Mouse (Mus musculus) frontal cortex, adult 2 months (tissue): ENCODE results near the gene Gm13276. TPM values are rescaled to one million over a fixed set of nuclear protein-coding genes. Genes with fewer than 3 reads are reported as not detected.
"Not testable (repeated sequence)": the region's sequence is repeated elsewhere in the genome, so short reads cannot be mapped to it uniquely, and the experiment has no call there.

Experiments
- DNase-seq, 2 experiments: peaks; one replicate each; pipeline ENCODE4 v3.0.0; 2022; ENCODE audit warnings: low spot score in 1 of 2; ENCODE audit errors: extremely low spot score in 1 of 2
- polyA plus RNA-seq: library from polyadenylated mRNA; depleted of rRNA; stranded (reverse); fragments of >200 nt; gene quantifications from 2 replicates; pipeline ENCODE4 v1.2.3, GENCODE M21; 2012; rRNA removed

Gm13276 gene
- polyA plus RNA-seq, 1 experiment: not detected

DNA sequence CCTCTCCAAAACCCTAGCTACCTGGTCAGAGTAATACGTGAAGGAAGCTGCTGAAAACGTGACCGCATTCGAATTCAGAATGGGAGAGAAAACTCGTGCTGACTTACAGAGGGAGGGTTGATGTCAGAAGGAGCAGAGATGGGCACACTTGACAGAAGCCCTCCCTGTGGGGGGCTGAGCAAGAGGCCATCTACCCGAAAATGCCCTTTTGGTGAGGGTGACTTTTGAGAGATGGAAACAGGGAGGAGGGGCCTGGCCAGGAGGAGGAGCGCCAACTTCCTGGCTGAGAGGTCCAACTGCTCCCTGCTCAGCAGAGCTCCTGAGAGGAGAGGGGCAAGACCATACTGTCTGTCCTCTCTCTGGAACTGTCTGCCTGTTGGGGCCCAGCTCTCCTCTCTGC is 3.7 kb upstream of the Gm13276 start, which contains the start of gene Ifnz:
Gene Ifnz, plus strand, starts transcription at position 301 of the 400 bp plus-strand sequence.
- DNase-seq: not testable (repeated sequence)

DNA sequence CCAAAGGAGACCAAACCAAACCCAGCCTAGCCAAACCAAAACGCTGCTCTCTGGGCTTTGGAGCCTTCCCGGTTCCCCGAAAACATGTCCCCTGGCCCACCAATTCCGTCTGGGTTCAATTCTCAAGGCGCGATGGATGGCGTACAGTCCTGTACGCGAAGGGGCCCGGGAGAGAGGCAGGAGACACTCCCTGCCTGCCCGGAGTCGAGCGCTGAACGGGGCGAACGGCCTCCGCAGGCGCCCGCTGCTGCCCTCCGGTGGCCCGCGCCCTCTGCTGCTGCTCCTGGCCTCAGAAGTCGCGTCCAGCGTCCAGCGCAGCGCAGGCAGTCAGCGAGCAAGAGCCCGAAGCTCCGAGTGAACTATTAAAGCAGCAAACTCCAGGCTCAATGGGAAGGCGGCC is 3.2 kb upstream of the Gm13276 start:
- not testable (repeated sequence) for DNase-seq

- peak; percentile 16 to 80 for DNase-seq
Observed at GRCm38 (mm10) chr4:88788402-88788801, 2.9 kb downstream of the Gm13276 start, which contains the start of gene Gm13277. Gm13277 (plus strand) TSS chr4:88788632.

DNA sequence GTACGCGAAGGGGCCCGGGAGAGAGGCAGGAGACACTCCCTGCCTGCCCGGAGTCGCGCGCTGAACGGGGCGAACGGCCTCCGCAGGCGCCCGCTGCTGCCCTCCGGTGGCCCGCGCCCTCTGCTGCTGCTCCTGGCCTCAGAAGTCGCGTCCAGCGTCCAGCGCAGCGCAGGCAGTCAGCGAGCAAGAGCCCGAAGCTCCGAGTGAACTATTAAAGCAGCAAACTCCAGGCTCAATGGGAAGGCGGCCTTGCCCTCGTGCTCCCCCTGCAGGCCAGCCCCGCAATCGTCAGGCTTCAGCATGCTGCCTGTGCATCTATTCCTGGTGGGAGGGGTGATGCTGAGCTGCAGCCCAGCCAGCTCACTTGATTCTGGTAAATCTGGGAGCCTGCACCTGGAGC is 5.7 kb downstream of the Gm13276 start, which contains the start of gene Gm13278:
Gene Gm13278, plus strand, starts transcription at position 301 of the 400 bp plus-strand sequence.
- not testable (repeated sequence) for DNase-seq

- DNase-seq: peak; percentile 44 to 59
Observed at GRCm38 (mm10) chr4:88793936-88794675, 8.6 kb downstream of the Gm13276 start, which contains the start of gene Gm13275. Gm13275 (plus strand) TSS chr4:88794487.

DNA sequence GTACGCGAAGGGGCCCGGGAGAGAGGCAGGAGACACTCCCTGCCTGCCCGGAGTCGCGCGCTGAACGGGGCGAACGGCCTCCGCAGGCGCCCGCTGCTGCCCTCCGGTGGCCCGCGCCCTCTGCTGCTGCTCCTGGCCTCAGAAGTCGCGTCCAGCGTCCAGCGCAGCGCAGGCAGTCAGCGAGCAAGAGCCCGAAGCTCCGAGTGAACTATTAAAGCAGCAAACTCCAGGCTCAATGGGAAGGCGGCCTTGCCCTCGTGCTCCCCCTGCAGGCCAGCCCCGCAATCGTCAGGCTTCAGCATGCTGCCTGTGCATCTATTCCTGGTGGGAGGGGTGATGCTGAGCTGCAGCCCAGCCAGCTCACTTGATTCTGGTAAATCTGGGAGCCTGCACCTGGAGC is 11.6 kb downstream of the Gm13276 start, which contains the start of gene Gm13279:
Gene Gm13279, plus strand, starts transcription at position 301 of the 400 bp plus-strand sequence.
- DNase-seq: not testable (repeated sequence)

- not testable (repeated sequence) for DNase-seq
Observed at GRCm38 (mm10) chr4:88799365-88799764, 13.9 kb downstream of the Gm13276 start, which contains the start of gene Gm13285. Gm13285 (plus strand) TSS chr4:88799665.

DNA sequence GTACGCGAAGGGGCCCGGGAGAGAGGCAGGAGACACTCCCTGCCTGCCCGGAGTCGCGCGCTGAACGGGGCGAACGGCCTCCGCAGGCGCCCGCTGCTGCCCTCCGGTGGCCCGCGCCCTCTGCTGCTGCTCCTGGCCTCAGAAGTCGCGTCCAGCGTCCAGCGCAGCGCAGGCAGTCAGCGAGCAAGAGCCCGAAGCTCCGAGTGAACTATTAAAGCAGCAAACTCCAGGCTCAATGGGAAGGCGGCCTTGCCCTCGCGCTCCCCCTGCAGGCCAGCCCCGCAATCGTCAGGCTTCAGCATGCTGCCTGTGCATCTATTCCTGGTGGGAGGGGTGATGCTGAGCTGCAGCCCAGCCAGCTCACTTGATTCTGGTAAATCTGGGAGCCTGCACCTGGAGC is 17.4 kb downstream of the Gm13276 start, which contains the start of gene Gm13287:
Gene Gm13287, plus strand, starts transcription at position 301 of the 400 bp plus-strand sequence.
- DNase-seq: not testable (repeated sequence)

DNA sequence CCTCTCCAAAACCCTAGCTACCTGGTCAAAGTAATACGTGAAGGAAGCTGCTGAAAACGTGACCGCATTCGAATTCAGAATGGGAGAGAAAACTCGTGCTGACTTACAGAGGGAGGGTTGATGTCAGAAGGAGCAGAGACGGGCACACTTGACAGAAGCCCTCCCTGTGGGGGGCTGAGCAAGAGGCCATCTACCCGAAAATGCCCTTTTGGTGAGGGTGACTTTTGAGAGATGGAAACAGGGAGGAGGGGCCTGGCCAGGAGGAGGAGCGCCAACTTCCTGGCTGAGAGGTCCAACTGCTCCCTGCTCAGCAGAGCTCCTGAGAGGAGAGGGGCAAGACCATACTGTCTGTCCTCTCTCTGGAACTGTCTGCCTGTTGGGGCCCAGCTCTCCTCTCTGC is 19.7 kb downstream of the Gm13276 start, which contains the start of gene Gm13288:
Gene Gm13288, plus strand, starts transcription at position 301 of the 400 bp plus-strand sequence.
- not testable (repeated sequence) for DNase-seq

DNA sequence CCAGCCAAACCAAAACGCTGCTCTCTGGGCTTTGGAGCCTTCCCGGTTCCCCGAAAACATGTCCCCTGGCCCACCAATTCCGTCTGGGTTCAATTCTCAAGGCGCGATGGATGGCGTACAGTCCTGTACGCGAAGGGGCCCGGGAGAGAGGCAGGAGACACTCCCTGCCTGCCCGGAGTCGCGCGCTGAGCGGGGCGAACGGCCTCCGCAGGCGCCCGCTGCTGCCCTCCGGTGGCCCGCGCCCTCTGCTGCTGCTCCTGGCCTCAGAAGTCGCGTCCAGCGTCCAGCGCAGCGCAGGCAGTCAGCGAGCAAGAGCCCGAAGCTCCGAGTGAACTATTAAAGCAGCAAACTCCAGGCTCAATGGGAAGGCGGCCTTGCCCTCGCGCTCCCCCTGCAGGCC is 20.3 kb downstream of the Gm13276 start:
- DNase-seq: not testable (repeated sequence)

GRCm38 (mm10) chr4:88815928-88816327 is 30.4 kb downstream of the Gm13276 start, which contains the start of gene Ifna7:
Ifna7 (plus strand) TSS chr4:88816228.
- DNase-seq: no peak

- DNase-seq: no peak
Observed at GRCm38 (mm10) chr4:88819659-88820058, 34.1 kb downstream of the Gm13276 start, which contains the start of gene Ifna11. Ifna11 (plus strand) TSS chr4:88819959.

GRCm38 (mm10) chr4:88822995-88823394 is 37.5 kb downstream of the Gm13276 start:
- peak in 1 of 2 experiments; percentile 31 for DNase-seq

GRCm38 (mm10) chr4:88827116-88827515 is 41.6 kb downstream of the Gm13276 start, which contains the start of gene Ifna6:
Ifna6 (plus strand) TSS chr4:88827416.
- not testable (repeated sequence) for DNase-seq

GRCm38 (mm10) chr4:88830523-88830922 is 45.0 kb downstream of the Gm13276 start:
- DNase-seq: peak in 1 of 2 experiments; percentile 61

DNA sequence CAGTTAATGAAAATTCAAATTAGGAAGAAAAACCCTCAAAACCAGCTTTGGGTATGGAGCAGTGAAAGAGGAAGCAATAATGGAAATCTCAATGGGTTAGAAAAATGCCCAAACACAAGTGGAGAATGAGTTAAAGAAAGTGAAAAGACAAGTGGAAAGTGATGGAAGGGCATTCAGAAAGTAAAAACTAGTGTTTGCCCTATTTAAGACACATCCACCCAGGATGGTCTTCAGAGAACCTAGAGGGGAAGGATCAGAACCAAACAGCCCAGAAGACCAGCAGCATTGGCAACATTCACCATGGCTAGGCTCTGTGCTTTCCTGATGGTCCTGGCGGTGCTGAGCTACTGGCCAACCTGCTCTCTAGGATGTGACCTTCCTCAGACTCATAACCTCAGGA is 49.7 kb downstream of the Gm13276 start, which contains the start of gene Ifna5:
Gene Ifna5, plus strand, starts transcription at position 301 of the 400 bp plus-strand sequence.
- not testable (repeated sequence) for DNase-seq

Other genes starting within 250 kb of the Gm13276 start
- not detected in 2 replicates for gene Ifna15, start 227.5 kb upstream of the Gm13276 start, polyA plus RNA-seq
- not detected in 2 replicates for gene Ifna14, start 213.9 kb upstream of the Gm13276 start, polyA plus RNA-seq
- not detected in 2 replicates for gene Ifna9, start 193.3 kb upstream of the Gm13276 start, polyA plus RNA-seq
- not detected in 2 replicates for gene Ifna12, start 182.3 kb upstream of the Gm13276 start, polyA plus RNA-seq
- not detected in 2 replicates for gene C87499, start 151.3 kb upstream of the Gm13276 start, polyA plus RNA-seq
- gene Ifna13, start 141.2 kb upstream of the Gm13276 start, polyA plus RNA-seq: not detected in 2 replicates
- gene Ifna16, start 108.8 kb upstream of the Gm13276 start, polyA plus RNA-seq: not detected in 2 replicates
- not detected in 2 replicates for gene Ifna2, start 101.8 kb upstream of the Gm13276 start, polyA plus RNA-seq
- not detected in 2 replicates for gene Ifnab, start 94.3 kb upstream of the Gm13276 start, polyA plus RNA-seq
- 0.80 and 1.0 TPM in 2 replicates for gene Gm26566, start 63.9 kb upstream of the Gm13276 start, polyA plus RNA-seq
- 43.0 and 47.0 TPM in 2 replicates for gene Klhl9, start 63.2 kb upstream of the Gm13276 start, polyA plus RNA-seq
- not detected in 2 replicates for gene Gm13271, start 30.8 kb upstream of the Gm13276 start, polyA plus RNA-seq
- not detected in 2 replicates for gene Gm13283, start 25.6 kb upstream of the Gm13276 start, polyA plus RNA-seq
- gene Gm13290, start 11.9 kb upstream of the Gm13276 start, polyA plus RNA-seq: not detected in 2 replicates
- gene Gm13289, start 8.8 kb upstream of the Gm13276 start, polyA plus RNA-seq: not detected in 2 replicates
- not detected in 2 replicates for gene Gm13272, start 5.9 kb upstream of the Gm13276 start, polyA plus RNA-seq
- gene Ifnz, start 3.6 kb upstream of the Gm13276 start, polyA plus RNA-seq: not detected in 2 replicates
- gene Gm13277, start 2.9 kb downstream of the Gm13276 start, polyA plus RNA-seq: not detected in 2 replicates
- gene Gm13278, start 5.8 kb downstream of the Gm13276 start, polyA plus RNA-seq: not detected in 2 replicates
- not detected in 2 replicates for gene Gm13275, start 8.8 kb downstream of the Gm13276 start, polyA plus RNA-seq
- not detected in 2 replicates for gene Gm13279, start 11.7 kb downstream of the Gm13276 start, polyA plus RNA-seq
- not detected in 2 replicates for gene Gm13285, start 14.0 kb downstream of the Gm13276 start, polyA plus RNA-seq
- gene Gm13287, start 17.5 kb downstream of the Gm13276 start, polyA plus RNA-seq: not detected in 2 replicates
- gene Gm13288, start 19.8 kb downstream of the Gm13276 start, polyA plus RNA-seq: not detected in 2 replicates
- gene Ifna7, start 30.5 kb downstream of the Gm13276 start, polyA plus RNA-seq: not detected in 2 replicates
- not detected in 2 replicates for gene Ifna11, start 34.2 kb downstream of the Gm13276 start, polyA plus RNA-seq
- not detected in 2 replicates for gene Ifna6, start 41.7 kb downstream of the Gm13276 start, polyA plus RNA-seq
- gene Ifna5, start 49.8 kb downstream of the Gm13276 start, polyA plus RNA-seq: not detected in 2 replicates
- gene Ifna4, start 56.2 kb downstream of the Gm13276 start, polyA plus RNA-seq: not detected in 2 replicates
- gene Ifna1, start 64.4 kb downstream of the Gm13276 start, polyA plus RNA-seq: not detected in 2 replicates
- gene Ifne, start 94.5 kb downstream of the Gm13276 start, polyA plus RNA-seq: not detected in 2 replicates